Mouse (Mus musculus): ENCODE measurements at regions not wholly inside any gene's neighbourhood (a gene's known extent, or its start where the extent isn't known, plus 50 kb on each side); places are given as distances from the start of the nearest gene placed in this dataset.
A peak's percentile ranks its signal among the peaks of the same experiment; 100 is the strongest.

DNA sequence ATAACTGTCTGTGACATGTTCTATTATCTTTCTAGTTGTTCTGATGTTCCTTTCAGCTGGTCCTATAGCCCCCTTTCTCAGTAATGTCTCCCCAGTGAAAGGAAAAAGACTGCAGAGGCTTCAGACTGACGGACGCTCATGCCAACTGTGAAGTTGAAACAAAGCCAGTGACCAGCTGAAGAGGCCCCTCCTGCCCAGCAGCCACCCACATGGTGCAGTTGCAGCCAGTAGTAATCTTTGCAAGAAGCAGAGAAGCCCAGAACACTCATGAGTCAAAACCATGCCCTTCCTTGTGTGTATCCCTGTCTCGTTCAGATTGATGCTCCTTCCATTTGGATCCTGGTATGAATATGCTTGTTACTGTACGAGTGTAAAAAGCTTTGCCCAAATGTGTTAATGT, 428.7 kb upstream of the Ubash3b start:
- no peak for DNase-seq (ENCODE audit: low spot score)

DNA sequence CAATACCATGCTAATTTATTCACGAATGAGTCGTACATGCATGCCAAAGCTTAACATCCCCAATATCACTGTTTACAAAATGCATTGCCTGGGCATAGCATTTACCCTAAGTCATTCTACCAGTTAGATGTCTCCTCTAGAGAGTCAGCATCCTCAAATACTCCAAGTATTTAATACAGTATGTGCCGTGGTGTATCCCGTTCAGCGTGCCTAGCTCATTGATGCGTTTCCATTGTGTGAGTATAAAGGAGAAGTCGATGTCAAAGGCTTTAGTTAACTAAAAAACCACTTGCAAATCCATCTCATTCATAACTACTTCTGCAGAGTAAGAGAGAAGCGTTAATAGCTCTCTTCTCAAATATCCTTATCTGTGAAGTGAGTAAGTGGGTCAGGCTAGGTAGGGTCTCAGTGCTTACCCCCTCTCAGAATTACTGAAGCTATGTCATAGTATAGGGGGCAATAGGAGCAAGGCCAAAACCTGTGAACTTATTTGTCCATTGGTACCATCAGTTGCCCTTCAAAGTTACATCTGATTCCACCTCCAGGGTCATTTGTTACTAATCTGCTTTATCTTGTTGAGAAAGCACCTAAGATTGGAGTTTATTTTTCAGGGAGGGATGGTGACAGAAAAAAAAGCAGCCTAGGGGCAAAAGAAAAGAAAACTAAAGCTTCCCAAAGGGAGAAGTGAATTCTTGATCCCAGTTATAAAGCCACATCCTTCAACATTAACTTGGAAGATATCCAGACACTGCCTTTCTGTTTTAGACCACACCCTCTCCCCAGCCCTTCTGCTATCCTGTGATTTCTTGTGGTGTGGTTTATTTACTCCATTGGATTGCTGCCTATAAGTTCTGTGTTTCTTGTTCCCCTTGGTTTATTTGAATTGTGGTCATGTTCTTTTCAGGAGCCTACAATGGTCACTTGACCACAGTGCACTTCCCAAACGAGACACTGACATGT, 427.2 kb upstream of the Ubash3b start:
- no peak for DNase-seq (ENCODE audit: low spot score)

GRCm38 (mm10) chr9:41587762-41588161, 426.3 kb upstream of the Ubash3b start:
- no peak for DNase-seq (ENCODE audit: low spot score)

DNA sequence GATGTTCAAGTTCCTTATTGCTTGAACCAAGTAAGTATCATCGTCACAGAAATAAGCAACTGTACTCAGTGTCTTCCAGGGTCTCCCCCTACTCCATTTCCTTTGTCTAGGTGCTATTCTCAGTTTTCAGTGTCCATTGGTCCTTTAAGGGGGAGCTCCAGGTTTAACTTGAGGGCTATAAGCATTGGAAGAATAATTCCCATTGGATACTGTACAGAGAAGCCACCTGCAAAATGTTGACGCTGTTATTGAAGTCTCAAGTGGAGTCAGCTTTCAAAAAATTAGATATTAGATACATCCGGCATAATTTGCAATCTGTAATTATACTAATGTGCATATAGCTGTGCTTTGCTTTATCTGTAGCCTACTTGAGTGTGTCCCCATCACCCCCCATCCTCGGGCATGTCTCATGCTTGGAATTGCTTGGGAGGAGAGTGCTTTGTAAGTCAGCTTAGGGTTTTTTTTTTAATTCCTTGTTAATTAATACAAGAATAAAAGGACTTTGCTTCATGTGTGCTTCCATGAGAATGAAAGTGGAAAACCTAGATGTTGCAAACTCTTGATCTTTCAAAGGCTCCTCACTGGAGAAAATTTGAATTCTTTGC, 425.6 kb upstream of the Ubash3b start:
- no peak for DNase-seq (ENCODE audit: low spot score)

- no peak for DNase-seq (ENCODE audit: low spot score)
These were observed 424.8 kb upstream of the Ubash3b start for GRCm38 (mm10) chr9:41586291-41586690.

- DNase-seq (ENCODE audit: low spot score) = no peak
These were observed 424.3 kb upstream of the Ubash3b start for GRCm38 (mm10) chr9:41585771-41586170.

DNA sequence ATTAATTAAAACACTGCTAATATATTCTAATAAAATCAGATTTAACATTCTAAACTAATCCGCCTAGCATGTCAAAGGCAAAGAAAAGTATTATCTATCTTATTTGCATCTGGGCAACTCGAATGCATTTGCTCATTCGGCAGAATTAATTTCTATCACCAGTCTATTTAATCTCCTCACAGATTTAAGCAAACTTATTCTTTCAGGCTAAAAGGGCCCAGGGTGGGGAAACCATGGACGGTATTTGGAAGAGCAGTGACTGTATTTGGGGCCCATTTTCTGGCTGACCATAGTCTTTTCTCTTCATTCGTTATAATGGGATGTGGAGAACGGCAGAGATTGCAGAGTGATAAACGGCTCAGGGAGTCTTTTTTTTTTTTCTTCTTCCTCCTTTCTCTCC, 423.5 kb upstream of the Ubash3b start:
- DNase-seq (ENCODE audit: low spot score) = no peak

GRCm38 (mm10) chr9:41583711-41584329, 422.3 kb upstream of the Ubash3b start:
- DNase-seq (ENCODE audit: low spot score) = no peak

DNA sequence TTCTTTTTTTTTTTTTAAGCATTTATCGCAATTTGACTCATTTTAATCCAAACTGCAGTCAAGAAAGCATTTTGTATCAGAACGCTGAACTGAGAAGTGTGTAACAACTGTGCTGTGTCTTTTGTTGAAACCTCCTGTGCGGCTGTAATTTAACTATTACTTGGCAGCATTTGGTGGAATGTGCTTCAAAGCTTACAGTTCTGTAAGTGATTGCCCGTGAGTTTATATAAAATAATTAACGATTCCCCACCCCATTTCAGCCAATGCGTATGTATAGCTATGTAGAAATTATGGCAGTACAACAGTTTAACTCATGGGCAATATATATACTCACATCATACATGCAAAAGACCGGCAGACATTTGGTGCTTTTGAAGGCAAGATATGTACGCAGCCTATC, 421.8 kb upstream of the Ubash3b start:
- no peak for DNase-seq (ENCODE audit: low spot score)

DNA sequence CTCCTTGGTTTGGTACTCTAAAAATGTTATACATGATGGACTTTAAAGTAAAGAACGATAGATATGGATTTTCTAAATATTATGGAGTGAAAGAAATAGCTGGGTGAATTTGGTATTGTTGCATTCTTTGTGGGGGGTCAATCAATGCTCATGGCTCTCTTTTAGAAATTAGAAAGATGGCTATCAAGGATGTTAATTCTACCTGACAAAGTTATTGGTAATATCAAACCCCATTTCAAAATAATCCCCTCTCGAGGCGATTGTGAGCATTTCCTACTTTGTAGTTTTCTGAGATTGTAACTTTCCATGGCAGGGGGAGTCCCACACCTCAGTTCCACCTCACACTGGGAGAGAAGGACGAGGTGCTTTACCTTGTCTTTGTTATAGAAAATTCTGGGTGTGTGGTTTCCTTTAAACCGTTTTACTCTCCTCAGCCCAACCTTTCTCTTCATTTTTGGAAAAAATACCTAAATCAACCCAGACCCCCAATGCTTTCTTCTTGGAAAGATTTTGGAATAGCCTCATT, 421.3 kb upstream of the Ubash3b start:
- no peak for DNase-seq (ENCODE audit: low spot score)

DNA sequence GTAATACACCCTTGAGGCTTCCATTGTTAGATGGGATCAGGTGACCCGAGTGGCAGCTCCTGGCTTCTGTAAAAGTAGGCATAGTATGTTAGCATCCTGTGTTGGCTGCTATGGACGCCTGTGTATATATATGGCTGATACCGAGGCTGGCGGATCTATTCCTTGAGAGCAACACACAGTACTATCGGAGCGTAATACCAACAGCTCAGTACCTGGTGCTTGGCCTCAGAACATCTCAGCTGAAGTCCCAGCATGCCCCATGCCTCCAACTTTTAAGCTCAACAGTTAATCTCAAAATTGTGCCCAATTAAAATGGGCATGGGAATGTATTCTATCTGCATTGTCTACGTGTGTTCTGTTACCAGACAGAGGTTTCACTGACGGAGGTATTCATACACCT, 420.7 kb upstream of the Ubash3b start:
- DNase-seq (ENCODE audit: low spot score) = no peak

DNA sequence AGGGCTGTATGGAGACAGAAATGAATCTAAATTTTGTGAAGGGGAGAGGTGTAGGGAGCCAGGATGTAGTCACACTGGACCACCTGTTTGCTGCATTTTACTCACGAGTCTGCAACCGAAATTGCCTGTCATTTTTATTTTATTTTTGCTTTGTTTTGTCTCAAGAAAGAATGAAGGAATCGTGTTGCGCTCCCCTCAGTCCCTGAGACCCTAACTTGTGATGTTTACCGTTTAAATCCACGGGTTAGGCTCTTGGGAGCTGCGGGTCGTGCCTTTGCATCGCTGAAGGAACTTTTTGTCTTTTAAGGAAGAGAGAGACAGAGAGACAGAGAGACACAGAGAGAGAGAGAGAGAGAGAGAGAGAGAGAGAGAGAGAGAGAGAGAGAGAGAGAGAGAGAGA, 420.2 kb upstream of the Ubash3b start:
- DNase-seq (ENCODE audit: low spot score) = no peak

DNA sequence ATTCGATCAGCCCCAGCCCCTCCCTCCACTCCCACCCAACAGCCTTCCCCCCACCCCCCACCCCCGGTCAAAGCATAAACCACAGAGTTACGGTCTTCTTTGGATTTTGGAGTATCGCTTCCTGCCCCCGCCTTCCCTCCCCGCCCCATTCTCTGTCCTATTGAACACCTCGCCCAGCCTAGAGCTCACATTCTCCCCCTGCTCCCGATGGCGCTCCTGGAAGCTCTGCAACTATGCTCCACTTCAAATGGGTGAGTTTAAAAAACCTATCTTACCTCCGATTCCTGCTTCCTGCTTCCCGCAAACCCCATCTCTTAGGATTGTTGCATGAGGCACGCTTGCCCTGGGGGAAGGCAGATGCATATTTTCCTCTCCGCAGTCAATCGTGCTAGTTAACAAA, 419.7 kb upstream of the Ubash3b start:
- DNase-seq (ENCODE audit: low spot score) = peak; percentile 43

DNA sequence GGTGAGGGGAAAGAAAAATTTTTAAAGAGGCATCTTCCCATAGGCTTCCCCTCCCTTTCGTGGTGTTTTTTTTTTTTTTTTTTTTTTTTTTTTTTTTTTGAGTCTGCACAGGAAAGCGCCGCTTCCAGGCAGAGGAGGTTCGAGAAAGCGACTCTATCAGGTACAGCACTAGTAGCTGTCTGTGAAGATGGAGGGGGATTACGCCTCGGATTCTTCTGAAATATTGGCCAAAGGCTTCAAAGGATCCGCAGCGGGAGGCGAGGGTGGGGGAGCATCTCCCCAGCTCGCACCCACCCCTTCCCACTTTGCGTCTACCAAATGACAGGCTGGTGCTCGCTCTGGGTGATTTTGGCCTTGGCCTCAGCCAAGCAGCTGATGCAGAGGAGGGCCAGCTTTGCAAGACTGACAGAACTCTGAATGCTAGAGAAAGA, 419.1 kb upstream of the Ubash3b start:
- DNase-seq (ENCODE audit: low spot score) = peak; percentile 53

- DNase-seq (ENCODE audit: low spot score) = no peak
These were observed 418.6 kb upstream of the Ubash3b start for GRCm38 (mm10) chr9:41580067-41580466.

- DNase-seq (ENCODE audit: low spot score) = peak; percentile 40
These were observed 417.9 kb upstream of the Ubash3b start for GRCm38 (mm10) chr9:41579107-41580014.

GRCm38 (mm10) chr9:41578221-41579106, 417.0 kb upstream of the Ubash3b start:
- DNase-seq (ENCODE audit: low spot score) = no peak

- no peak for DNase-seq (ENCODE audit: low spot score)
These were observed 416.3 kb upstream of the Ubash3b start for GRCm38 (mm10) chr9:41577760-41578159.

- no peak for DNase-seq (ENCODE audit: low spot score)
These were observed 414.3 kb upstream of the Ubash3b start for GRCm38 (mm10) chr9:41575826-41576225.

DNA sequence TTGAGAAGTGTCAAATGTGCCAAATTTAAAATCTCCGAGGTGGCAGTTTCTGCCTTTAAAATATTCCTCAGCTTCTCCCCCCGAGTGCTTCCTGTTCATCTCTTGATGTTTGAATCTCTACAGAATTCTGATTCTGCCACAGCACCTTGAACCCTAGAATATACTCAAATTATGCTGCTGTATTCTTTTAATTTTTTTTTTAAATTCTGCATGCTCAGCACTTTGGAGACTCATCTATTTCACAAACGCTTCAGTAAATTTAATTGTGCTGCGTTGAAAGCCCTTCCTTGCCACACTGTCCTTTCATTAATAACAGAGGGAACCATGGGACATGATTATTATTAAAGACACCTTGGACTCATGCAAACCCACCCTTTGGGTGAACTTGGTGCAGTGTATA, 408.8 kb upstream of the Ubash3b start:
- no peak for DNase-seq (ENCODE audit: low spot score)

DNA sequence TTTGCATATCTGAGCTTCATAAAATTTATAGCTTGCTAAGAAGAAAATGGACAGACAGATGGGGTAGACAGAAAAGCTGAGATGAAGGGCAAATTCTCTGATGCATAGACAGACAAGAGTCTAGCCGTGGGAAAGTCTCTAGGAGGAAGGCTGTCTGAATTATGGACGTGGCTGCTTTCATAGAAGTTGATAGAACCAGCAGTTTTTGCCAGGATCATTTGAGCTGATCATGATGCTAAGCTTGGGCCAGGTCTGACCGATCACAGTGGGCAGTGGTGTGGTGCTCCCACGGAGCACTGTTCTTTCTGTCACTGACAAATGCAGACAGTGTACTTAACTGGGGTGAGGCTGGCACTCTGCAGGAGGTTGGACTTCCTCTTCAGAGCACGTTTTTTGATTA, 405.0 kb upstream of the Ubash3b start:
- DNase-seq (ENCODE audit: low spot score) = no peak
